Mouse (Mus musculus): ENCODE results near the gene Rhpn2.

Gene Rhpn2

DNA sequence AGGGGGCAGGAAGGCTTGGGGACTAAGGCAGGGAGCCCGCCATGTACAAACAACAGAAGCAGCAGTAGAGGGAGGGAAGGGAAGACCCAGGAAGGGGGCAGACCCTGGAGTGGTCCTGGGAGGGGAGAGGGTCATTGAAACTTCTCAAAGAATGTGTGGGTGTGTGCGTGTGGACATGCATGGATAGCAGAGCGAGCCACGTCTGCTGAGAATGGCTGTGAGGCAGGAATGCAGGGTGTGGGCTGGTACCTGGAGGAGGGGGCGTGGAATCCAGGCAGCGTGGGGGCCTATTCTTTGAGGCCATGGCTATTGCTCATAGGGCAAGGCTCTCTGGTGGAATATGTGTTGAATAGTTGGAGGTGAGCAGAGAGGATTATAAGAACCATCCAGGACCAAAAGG lies 54.7 kb downstream of the Rhpn2 start:
- no peak for DNase-seq (ENCODE audit: low spot score in 2 of 2)

DNA sequence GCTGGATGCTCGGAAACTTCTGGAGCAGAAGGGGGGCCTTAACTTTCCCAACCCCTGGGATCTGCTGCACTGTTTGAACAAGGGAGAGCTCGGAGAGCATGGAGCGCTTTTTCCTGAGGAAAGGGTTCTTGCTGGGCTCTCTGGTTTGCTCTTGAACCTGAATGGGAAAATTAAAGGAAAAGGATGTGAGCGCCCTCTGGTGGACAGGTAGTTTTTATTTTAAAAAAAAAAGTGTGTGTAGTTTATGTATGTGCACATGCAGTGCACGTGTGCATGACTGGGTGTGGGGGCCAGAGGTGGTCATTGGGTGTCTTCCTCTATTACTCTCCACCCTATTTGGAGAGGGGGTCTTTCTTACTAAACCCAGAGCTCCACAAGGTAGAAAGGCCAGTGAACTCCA lies 59.0 kb downstream of the Rhpn2 start:
- DNase-seq (ENCODE audit: low spot score in 2 of 2) = no peak

DNA sequence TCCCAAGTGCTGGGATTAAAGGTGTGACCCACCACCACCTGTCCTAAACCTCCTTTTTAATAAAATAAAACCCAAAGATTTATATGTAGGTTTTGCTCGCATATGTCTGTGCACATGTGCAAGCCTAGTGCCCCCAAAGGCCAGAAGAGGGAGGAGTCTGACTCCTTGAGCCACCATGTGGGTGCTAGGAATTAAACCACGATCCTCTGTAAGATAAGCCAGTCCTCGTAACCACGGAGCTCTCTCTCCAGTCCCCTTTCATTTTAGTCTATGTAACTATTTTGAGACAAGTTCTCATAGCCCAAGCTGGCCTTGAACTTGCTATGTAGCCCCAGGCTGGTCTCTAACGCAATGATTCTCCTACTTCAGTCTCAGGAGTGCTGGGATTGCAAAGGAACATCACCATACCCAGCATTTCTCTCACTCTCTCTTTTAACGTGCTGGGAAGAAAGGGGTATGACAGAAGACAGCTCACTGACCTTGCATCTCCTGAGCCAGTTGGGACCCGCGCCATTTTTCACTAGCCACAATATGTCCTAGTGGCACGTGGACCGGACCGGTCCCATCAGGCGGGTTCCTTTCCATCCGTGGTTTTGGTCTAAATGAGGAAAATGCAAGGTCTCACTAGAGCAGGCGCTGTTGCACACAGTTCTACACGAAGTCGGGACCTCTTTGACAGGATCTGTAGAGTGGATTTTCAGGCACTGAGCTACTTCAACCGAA lies 61.9 kb downstream of the Rhpn2 start:
- DNase-seq (ENCODE audit: low spot score in 2 of 2) = peak in 1 of 2 experiments; percentile 10

DNA sequence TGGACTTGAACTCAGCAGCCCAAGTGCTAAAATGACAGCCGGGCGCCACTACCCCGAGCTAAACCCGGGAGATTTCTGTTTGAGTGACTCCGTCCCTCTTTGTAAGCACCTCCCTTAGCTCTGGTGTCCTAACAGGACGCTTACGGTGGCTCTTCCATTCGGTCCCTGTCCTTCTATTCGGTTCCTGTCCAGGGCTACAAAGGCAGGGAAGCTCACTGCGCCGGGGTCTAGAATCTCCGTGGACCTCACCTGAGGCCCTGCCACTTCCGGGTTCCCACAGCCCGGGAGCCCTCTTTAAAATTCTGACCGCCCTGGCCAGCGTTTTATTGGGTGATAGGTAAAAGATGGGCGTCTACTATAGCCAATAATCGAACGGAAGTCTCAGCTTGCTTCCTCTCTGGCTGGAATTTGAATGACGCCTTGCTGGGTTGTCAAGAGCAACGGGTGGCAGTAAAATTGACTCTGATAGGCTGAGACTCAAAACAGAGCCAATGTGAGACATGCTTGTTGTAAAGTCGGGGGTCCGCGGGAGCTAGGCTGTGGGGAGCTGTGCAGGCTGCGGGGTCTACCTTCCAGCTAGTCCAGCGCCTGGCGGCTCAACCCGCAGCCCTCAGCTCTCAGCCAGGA lies 62.7 kb downstream of the Rhpn2 start, which contains the start of the genes Faap24 and Cep89:
Faap24 (minus strand) TSS at position 295 of the 627 bp plus-strand sequence.
Cep89 (plus strand) TSS at position 494 of the 627 bp plus-strand sequence.
- peak; percentile 96 for DNase-seq (ENCODE audit: low spot score in 2 of 2)

DNA sequence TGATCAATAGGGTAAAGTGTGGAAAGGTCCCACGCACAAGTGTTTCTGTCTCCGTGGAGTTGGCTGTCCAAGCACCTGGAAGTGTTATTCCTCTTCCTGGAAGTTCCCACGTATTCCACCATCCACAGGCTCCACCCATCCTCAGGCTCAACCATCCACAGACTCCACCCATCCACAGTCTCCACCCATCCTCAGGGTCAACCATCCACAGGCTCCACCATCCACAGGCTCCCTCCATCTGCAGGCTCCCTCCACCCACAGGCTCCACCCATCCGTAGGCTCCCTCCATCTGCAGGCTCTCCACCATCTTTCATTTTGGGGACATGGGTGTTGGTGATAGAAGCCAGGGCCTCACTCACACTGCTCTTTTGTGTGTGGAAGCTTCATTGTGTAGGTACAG lies 67.2 kb downstream of the Rhpn2 start:
- DNase-seq (ENCODE audit: low spot score in 2 of 2) = no peak

DNA sequence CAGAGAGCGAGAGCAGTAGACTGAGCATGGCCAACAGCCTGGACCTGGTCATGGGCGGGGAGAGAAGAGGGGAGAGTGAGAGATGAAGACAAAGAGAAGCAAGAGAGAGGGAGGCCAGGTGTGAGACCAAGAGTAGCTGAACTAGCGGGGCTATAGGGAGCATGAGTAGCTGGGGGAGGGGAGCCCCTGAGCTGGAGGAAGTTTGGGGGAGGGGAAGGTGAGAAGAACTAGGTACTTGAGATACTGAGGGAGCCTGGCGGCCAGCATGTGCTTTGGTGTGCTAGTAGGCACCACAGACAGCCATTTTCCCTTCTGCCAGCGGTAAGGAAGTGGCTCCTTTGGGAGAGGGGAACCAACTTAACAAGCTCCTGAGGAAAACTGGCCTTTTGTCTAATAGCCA lies 81.3 kb downstream of the Rhpn2 start:
- DNase-seq (ENCODE audit: low spot score in 2 of 2) = no peak

DNA sequence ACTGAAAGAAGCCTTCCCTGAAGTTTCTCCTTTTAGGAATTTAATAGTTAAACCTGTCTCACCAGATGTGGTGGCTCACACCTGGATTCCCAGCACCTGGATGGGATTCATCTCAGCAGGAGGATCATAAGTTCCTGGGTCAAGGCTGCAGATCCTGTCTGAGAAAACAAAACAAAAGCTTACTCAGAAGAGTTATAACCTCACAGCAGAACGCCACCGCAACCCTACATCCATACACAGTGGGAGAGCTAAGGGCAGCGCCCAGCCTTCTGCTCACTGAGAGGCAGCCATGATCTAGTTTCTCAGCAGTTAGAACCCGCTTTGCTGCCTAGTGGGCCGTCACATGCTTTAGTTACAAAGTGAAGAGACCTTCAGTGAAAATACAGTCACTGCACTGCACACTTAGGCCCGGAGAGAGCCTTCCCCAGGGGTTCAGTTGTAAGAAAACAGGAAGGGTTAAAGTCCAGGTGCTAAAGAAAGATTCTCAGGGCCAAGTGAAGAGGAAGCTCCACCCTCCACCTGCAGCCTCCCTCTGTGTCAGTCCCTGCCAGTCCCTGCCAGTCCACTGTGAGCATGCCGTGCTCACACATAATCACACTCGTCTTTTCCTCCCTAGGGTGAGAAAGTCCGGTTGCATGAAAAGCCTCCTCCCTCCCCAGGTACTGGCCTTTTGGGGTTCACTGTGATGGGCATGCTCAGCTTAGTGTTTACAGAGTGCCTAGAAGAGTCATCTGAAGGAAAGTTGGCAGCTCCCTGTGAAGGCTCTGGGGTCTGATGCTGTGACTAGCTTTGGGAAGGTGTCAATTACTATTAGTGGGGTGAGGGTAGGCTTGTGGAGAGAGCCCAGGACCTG lies 82.1 kb downstream of the Rhpn2 start:
- DNase-seq (ENCODE audit: low spot score in 2 of 2) = no peak

DNA sequence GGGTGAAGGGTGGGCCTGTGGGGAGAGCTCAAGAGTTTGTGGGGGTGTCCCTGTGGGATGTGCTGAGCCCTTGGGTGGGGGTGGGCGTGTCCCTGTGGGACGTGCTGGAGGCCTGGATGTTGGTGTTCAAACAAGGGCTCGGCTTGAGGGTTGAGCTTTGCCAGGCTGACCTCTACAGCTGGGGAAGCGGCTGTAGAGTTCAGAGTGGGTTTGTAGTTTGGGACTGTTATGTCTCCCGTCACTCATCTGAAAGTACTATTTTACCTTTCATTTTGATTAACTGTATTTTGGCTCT lies 82.6 kb downstream of the Rhpn2 start:
- DNase-seq (ENCODE audit: low spot score in 2 of 2) = no peak

DNA sequence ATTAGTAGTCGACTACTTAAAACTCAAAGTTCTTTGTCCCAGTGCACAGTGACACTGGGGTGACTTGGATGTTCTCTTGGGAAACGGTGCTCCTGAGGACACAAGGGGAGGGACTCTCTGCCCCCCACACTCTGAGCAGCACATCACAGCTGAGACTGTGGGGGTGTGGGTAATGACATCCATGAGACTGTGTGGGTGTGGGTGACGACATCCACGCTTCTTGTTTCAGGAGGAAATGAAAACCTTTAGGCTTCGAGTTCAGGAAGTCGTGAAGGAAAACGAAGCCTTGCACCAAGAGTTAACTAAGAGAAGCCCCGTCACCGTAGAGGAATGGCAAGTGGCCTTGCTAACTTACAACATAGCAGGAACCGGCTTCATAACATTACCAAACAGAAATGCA lies 89.1 kb downstream of the Rhpn2 start:
- DNase-seq (ENCODE audit: low spot score in 2 of 2) = no peak

DNA sequence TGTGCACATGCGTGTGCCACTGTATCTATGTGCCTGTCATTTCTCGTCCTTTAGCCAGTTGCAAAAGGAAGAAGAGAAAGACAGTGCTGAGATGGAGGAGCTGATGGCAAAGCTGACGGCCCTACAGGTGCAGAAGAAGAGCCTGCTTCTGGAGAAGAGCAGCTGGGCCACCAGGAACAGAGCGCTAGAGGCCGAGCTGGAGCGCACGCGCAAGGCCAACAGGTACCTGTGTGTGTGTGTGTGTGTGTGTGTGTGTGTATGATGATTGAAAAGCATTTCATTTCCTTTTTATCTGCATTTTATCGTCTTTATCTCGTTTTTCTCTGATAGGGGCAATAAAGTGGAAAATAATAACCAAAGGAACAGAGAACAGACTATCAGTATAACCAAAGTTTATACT lies 94.2 kb downstream of the Rhpn2 start:
- no peak for DNase-seq (ENCODE audit: low spot score in 2 of 2)

DNA sequence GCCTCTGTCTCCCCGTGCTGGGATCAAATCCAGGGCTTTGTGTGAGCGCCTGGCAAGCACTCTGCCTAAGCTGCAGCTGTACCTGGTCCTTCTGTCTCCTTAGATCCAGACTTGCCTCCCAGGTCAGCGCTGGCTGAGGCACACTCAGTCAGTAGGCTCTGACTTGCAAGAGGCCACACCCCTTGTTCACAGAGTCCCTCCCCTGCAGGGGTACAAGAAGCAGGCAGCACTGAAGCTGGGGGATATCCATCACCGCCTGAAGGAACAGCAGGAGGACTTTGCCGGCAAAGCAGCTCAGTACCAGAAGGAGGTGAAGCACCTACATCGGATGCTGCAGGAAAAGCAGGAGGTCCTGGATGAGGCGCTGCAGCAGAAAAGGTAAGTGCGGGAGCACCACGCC lies 101.3 kb downstream of the Rhpn2 start:
- no peak for DNase-seq (ENCODE audit: low spot score in 2 of 2)

Measured in frontal cortex, postnatal 14 days (tissue).